Mouse (Mus musculus) embryonic fibroblast, embryonic 13.5 days (primary cell): ENCODE data around the gene Plxdc2.

Experiments used
- CTCF ChIP-seq: IDR thresholded peaks from 2 replicates; pipeline ENCODE4 v1.5.1; 2011; ENCODE audit warnings: mild to moderate bottlenecking, control low read depth, low read length, moderate library complexity, borderline replicate concordance; ENCODE audit not compliant: insufficient read depth
- POLR2A ChIP-seq: IDR thresholded peaks from 2 replicates; pipeline ENCODE4 v1.6.1; 2011; ENCODE audit warnings: low read depth, mild to moderate bottlenecking, control low read depth, low read length, moderate library complexity

DNA sequence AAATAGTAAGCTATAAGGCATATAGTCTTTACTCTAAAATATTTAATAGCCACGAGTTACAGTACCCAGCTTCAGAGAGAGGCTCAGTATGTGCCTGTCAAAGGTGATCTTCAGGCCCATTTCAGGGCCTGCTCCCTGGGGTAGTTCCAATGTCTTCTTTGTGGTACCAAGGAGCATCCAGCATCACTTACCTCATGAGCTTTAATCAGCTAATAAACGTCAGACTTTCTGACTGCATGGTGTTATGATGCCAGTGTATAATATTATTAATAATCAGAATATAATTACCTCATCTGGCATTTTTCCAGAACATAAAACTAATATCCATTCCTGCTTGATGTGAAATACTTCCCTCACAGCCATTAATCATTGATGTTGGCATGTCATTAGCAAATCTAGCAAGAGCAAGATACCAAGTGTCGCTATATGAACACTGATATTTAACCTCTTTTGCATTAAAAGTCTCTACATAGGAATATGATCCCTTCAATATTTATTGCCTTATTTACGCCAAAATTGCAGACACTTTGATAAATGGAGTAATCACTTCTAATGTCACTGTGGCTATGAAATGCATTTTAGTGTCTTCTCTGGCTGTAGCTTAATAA lies 393.3 kb downstream of the Plxdc2 start:
- TF ChIP-seq CTCF (no peak), POLR2A (no peak)
